Mouse (Mus musculus) thymus, postnatal 36 days (tissue): Measurements from ENCODE around the gene Fam107b.

Experiments used
- DNase-seq, 2 experiments: peaks; one replicate each; pipeline ENCODE4 v3.0.0; 2022; ENCODE audit warnings: mixed read lengths in 2 of 2

Fam107b gene

GRCm38 (mm10) chr2:3570186-3570585 is at the start of gene Fam107b:
Gene Fam107b (plus strand): TSS chr2:3570488.
- no peak for DNase-seq

GRCm38 (mm10) chr2:3522558-3522957 is 47.7 kb upstream of the Fam107b start:
- DNase-seq, result no peak

- DNase-seq, result no peak
These were observed 44.0 kb upstream of the Fam107b start for GRCm38 (mm10) chr2:3526288-3526687.

- DNase-seq, result no peak
These were observed 28.8 kb upstream of the Fam107b start for GRCm38 (mm10) chr2:3541307-3542079.

- no peak for DNase-seq
These were observed 24.2 kb upstream of the Fam107b start for GRCm38 (mm10) chr2:3546055-3546454.

GRCm38 (mm10) chr2:3546588-3546987 is 23.7 kb upstream of the Fam107b start:
- peak; percentile 63 to 67 for DNase-seq

- no peak for DNase-seq
These were observed 318 bp downstream of the Fam107b start for GRCm38 (mm10) chr2:3570606-3571005.

- DNase-seq, result no peak
These were observed 3.6 kb downstream of the Fam107b start for GRCm38 (mm10) chr2:3573883-3574282.

- DNase-seq, result no peak
These were observed 4.9 kb downstream of the Fam107b start for GRCm38 (mm10) chr2:3575140-3575539.

- no peak for DNase-seq
These were observed 6.1 kb downstream of the Fam107b start for GRCm38 (mm10) chr2:3576346-3576745.

GRCm38 (mm10) chr2:3577216-3577615 is 6.9 kb downstream of the Fam107b start:
- no peak for DNase-seq

- DNase-seq, result no peak
These were observed 8.1 kb downstream of the Fam107b start for GRCm38 (mm10) chr2:3578180-3578902.

- DNase-seq, result no peak
These were observed 9.1 kb downstream of the Fam107b start for GRCm38 (mm10) chr2:3579316-3579902.

- no peak for DNase-seq
These were observed 12.5 kb downstream of the Fam107b start for GRCm38 (mm10) chr2:3582830-3583229.

GRCm38 (mm10) chr2:3585231-3585783 is 15.0 kb downstream of the Fam107b start:
- DNase-seq, result no peak

- DNase-seq, result no peak
These were observed 20.0 kb downstream of the Fam107b start for GRCm38 (mm10) chr2:3590086-3590915.

- DNase-seq, result no peak
These were observed 20.6 kb downstream of the Fam107b start for GRCm38 (mm10) chr2:3590916-3591197.

GRCm38 (mm10) chr2:3594663-3595318 is 24.5 kb downstream of the Fam107b start:
- DNase-seq, result no peak

- no peak for DNase-seq
These were observed 30.1 kb downstream of the Fam107b start for GRCm38 (mm10) chr2:3600421-3600820.

GRCm38 (mm10) chr2:3602599-3602998 is 32.3 kb downstream of the Fam107b start:
- no peak for DNase-seq

- no peak for DNase-seq
These were observed 32.9 kb downstream of the Fam107b start for GRCm38 (mm10) chr2:3603181-3603580.
